Mouse (Mus musculus): ENCODE data around the gene Scrg1. TPM values are rescaled to one million over a fixed set of nuclear protein-coding genes. Genes with fewer than 3 reads are reported as not detected.

The Scrg1 gene
- polyA plus RNA-seq (2015; fragmentation: Nextera tagmentation; extraction: Ambion mirVana): not detected in 2 replicates

DNA sequence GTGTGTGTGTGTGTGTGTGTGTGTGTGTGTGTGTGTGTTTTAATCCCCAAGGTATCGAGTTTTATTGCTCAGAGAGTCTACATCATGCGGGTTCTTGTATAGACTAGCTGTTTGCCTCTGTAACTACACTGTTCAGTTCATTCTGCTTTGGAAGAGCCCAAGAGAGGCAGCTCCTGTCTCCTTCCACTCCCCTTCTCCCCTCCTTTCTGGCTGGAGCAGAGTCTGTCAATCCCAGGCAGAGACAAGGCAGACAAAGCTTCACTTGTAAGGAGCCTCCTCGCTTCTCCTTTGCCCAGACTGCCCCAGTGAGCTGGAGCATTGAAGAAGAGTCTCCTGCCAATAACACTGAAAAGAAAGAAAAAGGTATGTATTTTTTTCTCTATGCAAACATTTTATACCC lies at the start of gene Scrg1:
TSS of gene Scrg1 (plus strand) at position 159 of the 400 bp plus-strand sequence.
- H3K4me2 ChIP-seq (ENCODE audit: low read length): no peak within 1 kb of the TSS
- ATAC-seq (replicated peaks; ENCODE audit: low FRiP score, low read depth) (no peak), DNase-seq (ENCODE audit: low spot score) (no peak)
- H3K9me3 ChIP-seq (replicated peaks; ENCODE audit: low read length): no peaks in the 10 kb centered on the region
- no peak within 1 kb of the TSS for H3K4me3 ChIP-seq (replicated peaks; ENCODE audit: low read depth, low read length)
- H3K27ac ChIP-seq: no peak within 1 kb of the TSS
- H3K9ac ChIP-seq (ENCODE audit: low read depth, low read length): no peak within 1 kb of the TSS
- H3K27me3 ChIP-seq (ENCODE audit: insufficient read depth, low read length): no peaks in the 10 kb centered on the region
- 64% methylated on average over 3 of the region's 3 CpGs for WGBS
- H3K36me3 ChIP-seq (ENCODE audit: insufficient read depth, low read length): no peaks in the 10 kb centered on the region
- no peak for TF ChIP-seq CTCF (IDR thresholded peaks at IDR 0.05; ENCODE audit: low read depth)
- H3K4me1 ChIP-seq (replicated peaks; ENCODE audit: insufficient read depth, low read length): no peaks in the 10 kb centered on the region

DNA sequence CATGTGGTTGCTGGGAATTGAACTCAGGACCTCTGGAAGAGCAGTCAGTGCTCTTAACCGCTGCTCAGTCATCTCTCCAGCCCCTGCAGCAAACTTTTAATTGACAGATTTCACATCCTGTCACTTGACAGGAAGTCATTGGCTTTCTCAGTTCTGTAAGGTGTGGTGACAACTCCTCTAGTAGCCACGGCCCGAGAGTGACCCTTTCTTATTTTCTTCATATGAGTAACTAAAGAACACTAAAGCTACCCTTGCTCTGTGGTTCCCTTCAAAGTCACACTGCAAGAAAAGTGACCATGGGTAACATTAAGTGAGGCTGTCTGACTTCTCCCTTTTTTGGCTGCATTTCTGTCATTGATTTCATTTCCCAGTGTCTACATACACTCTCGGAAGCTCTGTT lies 49.4 kb upstream of the Scrg1 start:
- no peak overlapping the region for H3K4me3 ChIP-seq (replicated peaks; ENCODE audit: low read depth, low read length)
- no peak overlapping the region for H3K9ac ChIP-seq (ENCODE audit: low read depth, low read length)
- no peaks in the 10 kb centered on the region for H3K9me3 ChIP-seq (replicated peaks; ENCODE audit: low read length)
- WGBS: 86% methylated on average over 4 of the region's 4 CpGs
- no peaks in the 10 kb centered on the region for H3K4me1 ChIP-seq (replicated peaks; ENCODE audit: insufficient read depth, low read length)
- 0 out of 2 replicates have a peak, but pooled peaks cover 6% of the 10 kb centered on the region for H3K27me3 ChIP-seq (ENCODE audit: insufficient read depth, low read length)
- TF ChIP-seq CTCF (IDR thresholded peaks at IDR 0.05; ENCODE audit: low read depth): no peak
- no peaks in the 10 kb centered on the region for H3K36me3 ChIP-seq (ENCODE audit: insufficient read depth, low read length)
- DNase-seq (ENCODE audit: low spot score) (no peak), ATAC-seq (replicated peaks; ENCODE audit: low FRiP score, low read depth) (no peak)
- no peak overlapping the region for H3K27ac ChIP-seq
- H3K4me2 ChIP-seq (ENCODE audit: low read length): no peak overlapping the region

- no peak overlapping the region for H3K4me2 ChIP-seq (ENCODE audit: low read length)
- no peak overlapping the region for H3K4me3 ChIP-seq (replicated peaks; ENCODE audit: low read depth, low read length)
- H3K9ac ChIP-seq (ENCODE audit: low read depth, low read length): no peak overlapping the region
- H3K36me3 ChIP-seq (ENCODE audit: insufficient read depth, low read length): no peaks in the 10 kb centered on the region
- DNase-seq (ENCODE audit: low spot score) (peak; percentile 65), ATAC-seq (replicated peaks; ENCODE audit: low FRiP score, low read depth) (peak; percentile 43; the same call in 1 of the 2 replicates)
- H3K27ac ChIP-seq: no peak overlapping the region
- WGBS: 25% methylated on average over 2 of the region's 2 CpGs
- H3K4me1 ChIP-seq (replicated peaks; ENCODE audit: insufficient read depth, low read length): no peaks in the 10 kb centered on the region
- no peak for TF ChIP-seq CTCF (IDR thresholded peaks at IDR 0.05; ENCODE audit: low read depth)
- no peaks in the 10 kb centered on the region for H3K9me3 ChIP-seq (replicated peaks; ENCODE audit: low read length)
- H3K27me3 ChIP-seq (ENCODE audit: insufficient read depth, low read length): 0 out of 2 replicates have a peak, but pooled peaks cover 6% of the 10 kb centered on the region
Measured at GRCm38 (mm10) chr8:57409333-57409732, 46.4 kb upstream of the Scrg1 start.

GRCm38 (mm10) chr8:57409779-57410472 lies 45.8 kb upstream of the Scrg1 start:
- ATAC-seq (replicated peaks; ENCODE audit: low FRiP score, low read depth) (no peak; the same call in 1 of the 2 replicates), DNase-seq (ENCODE audit: low spot score) (no peak)
- Histone ChIP-seq H3K27ac (no peak overlapping the region), H3K4me1 (replicated peaks; ENCODE audit: insufficient read depth, low read length) (no peaks in the 10 kb centered on the region), H3K4me2 (ENCODE audit: low read length) (peak overlapping the region; percentile 37), H3K4me3 (replicated peaks; ENCODE audit: low read depth, low read length) (no peak overlapping the region), H3K9ac (ENCODE audit: low read depth, low read length) (no peak overlapping the region), H3K9me3 (replicated peaks; ENCODE audit: low read length) (no peaks in the 10 kb centered on the region), H3K27me3 (ENCODE audit: insufficient read depth, low read length) (0 out of 2 replicates have a peak, but pooled peaks cover 6% of the 10 kb centered on the region), H3K36me3 (ENCODE audit: insufficient read depth, low read length) (no peaks in the 10 kb centered on the region)
- TF ChIP-seq CTCF (IDR thresholded peaks at IDR 0.05; ENCODE audit: low read depth): no peak
- 27% methylated on average over 15 of the region's 15 CpGs for WGBS

GRCm38 (mm10) chr8:57410473-57410863 lies 45.3 kb upstream of the Scrg1 start:
- H3K9me3 ChIP-seq (replicated peaks; ENCODE audit: low read length): no peaks in the 10 kb centered on the region
- H3K27me3 ChIP-seq (ENCODE audit: insufficient read depth, low read length): 0 out of 2 replicates have a peak, but pooled peaks cover 6% of the 10 kb centered on the region
- H3K4me3 ChIP-seq (replicated peaks; ENCODE audit: low read depth, low read length): no peak overlapping the region
- ATAC-seq (replicated peaks; ENCODE audit: low FRiP score, low read depth) (no peak), DNase-seq (ENCODE audit: low spot score) (peak; percentile 37)
- peak overlapping the region; percentile 37 for H3K4me2 ChIP-seq (ENCODE audit: low read length)
- H3K4me1 ChIP-seq (replicated peaks; ENCODE audit: insufficient read depth, low read length): no peaks in the 10 kb centered on the region
- H3K9ac ChIP-seq (ENCODE audit: low read depth, low read length): no peak overlapping the region
- no peaks in the 10 kb centered on the region for H3K36me3 ChIP-seq (ENCODE audit: insufficient read depth, low read length)
- WGBS: 9% methylated on average over 16 of the region's 16 CpGs
- TF ChIP-seq CTCF (IDR thresholded peaks at IDR 0.05; ENCODE audit: low read depth): no peak
- no peak overlapping the region for H3K27ac ChIP-seq

- DNase-seq (ENCODE audit: low spot score) (no peak), ATAC-seq (replicated peaks; ENCODE audit: low FRiP score, low read depth) (no peak)
- Histone ChIP-seq H3K9ac (ENCODE audit: low read depth, low read length) (no peak overlapping the region), H3K36me3 (ENCODE audit: insufficient read depth, low read length) (no peaks in the 10 kb centered on the region), H3K4me2 (ENCODE audit: low read length) (no peak overlapping the region), H3K9me3 (replicated peaks; ENCODE audit: low read length) (no peaks in the 10 kb centered on the region), H3K4me1 (replicated peaks; ENCODE audit: insufficient read depth, low read length) (no peaks in the 10 kb centered on the region), H3K27me3 (ENCODE audit: insufficient read depth, low read length) (0 out of 2 replicates have a peak, but pooled peaks cover 6% of the 10 kb centered on the region), H3K4me3 (replicated peaks; ENCODE audit: low read depth, low read length) (no peak overlapping the region), H3K27ac (no peak overlapping the region)
- TF ChIP-seq CTCF (IDR thresholded peaks at IDR 0.05; ENCODE audit: low read depth): no peak
- WGBS: 83% methylated on average over 6 of the region's 6 CpGs
Measured at GRCm38 (mm10) chr8:57411366-57411765, 44.4 kb upstream of the Scrg1 start.
